Mouse (Mus musculus): Measurements from ENCODE around the gene Polr3e. TPM values are rescaled to one million over a fixed set of nuclear protein-coding genes. Genes with fewer than 3 reads are reported as not detected.
"Not testable (repeated sequence)": the region's sequence is repeated elsewhere in the genome, so short reads cannot be mapped to it uniquely, and the experiment has no call there.

Gene Polr3e
- total RNA-seq, 2 experiments from 2014 or later = 25.2 TPM

- no peak for DNase-seq (ENCODE audit: low spot score in 2 of 2)
Measured at GRCm38 (mm10) chr7:120901701-120902100, 15.8 kb upstream of the Polr3e start.

GRCm38 (mm10) chr7:120902931-120903330, 14.6 kb upstream of the Polr3e start:
- intact Hi-C loops (cut with DNase I) = no loop called here
- DNase-seq (ENCODE audit: low spot score in 2 of 2) = no peak

More at GRCm38 (mm10) chr7:120901701-120902100, 15.8 kb upstream of the Polr3e start:
- intact Hi-C loops (cut with DNase I) = no loop called here

- intact Hi-C loops (cut with DNase I) = loop anchor here (10.0 kb wide), 1 partner anchor 235 kb away; the partner anchor contains the start of genes Mosmo and Pdzd9
- DNase-seq (ENCODE audit: low spot score in 2 of 2) = not testable (repeated sequence)
Measured at GRCm38 (mm10) chr7:120910172-120910571, 7.4 kb upstream of the Polr3e start.

- intact Hi-C loops (cut with DNase I) = loop anchor here (10.0 kb wide), 1 partner anchor 236 kb away; the partner anchor contains the start of genes Mosmo and Pdzd9
- not testable (repeated sequence) for DNase-seq (ENCODE audit: low spot score in 2 of 2)
Measured at GRCm38 (mm10) chr7:120911268-120911667, 6.3 kb upstream of the Polr3e start.

- DNase-seq (ENCODE audit: low spot score in 2 of 2) = no peak
- intact Hi-C loops (cut with DNase I) = loop anchor here (10.0 kb wide), 1 partner anchor 239 kb away; the partner anchor contains the start of genes Mosmo and Pdzd9
Measured at GRCm38 (mm10) chr7:120913332-120913731, 4.2 kb upstream of the Polr3e start.

- no peak for DNase-seq (ENCODE audit: low spot score in 2 of 2)
- intact Hi-C loops (cut with DNase I) = loop anchor here (2.0 to 10.0 kb wide), 3 partner anchors 74 to 279 kb away; partner anchors contain the start of genes Eef2k, Mosmo, Pdzd9 and Uqcrc2
Measured at GRCm38 (mm10) chr7:120916262-120916875, 1.2 kb upstream of the Polr3e start.

- intact Hi-C loops (cut with DNase I) = loop anchor here (1.0 to 10.0 kb wide), 4 partner anchors 74 to 280 kb away; partner anchors contain the start of genes Eef2k, Mosmo, Pdzd9 and Uqcrc2
- no peak for DNase-seq (ENCODE audit: low spot score in 2 of 2)
Measured at GRCm38 (mm10) chr7:120917279-120917591, 309 bp upstream of the Polr3e start.

GRCm38 (mm10) chr7:120918526-120918962, 1.0 kb downstream of the Polr3e start:
- DNase-seq (ENCODE audit: low spot score in 2 of 2) = peak; percentile 72 to 85
- intact Hi-C loops (cut with DNase I) = loop anchor here (5.0 to 10.0 kb wide), 2 partner anchors 244 to 281 kb away; partner anchors contain the start of genes Mosmo, Pdzd9 and Uqcrc2

- no peak for DNase-seq (ENCODE audit: low spot score in 2 of 2)
- intact Hi-C loops (cut with DNase I) = no loop called here
Measured at GRCm38 (mm10) chr7:120933110-120933509, 15.6 kb downstream of the Polr3e start.

- DNase-seq (ENCODE audit: low spot score in 2 of 2) = no peak
- intact Hi-C loops (cut with DNase I) = loop anchor here (1.0 to 2.0 kb wide), 2 partner anchors 131 to 187 kb away; no protein-coding TSS in a partner anchor
Measured at GRCm38 (mm10) chr7:120933680-120934195, 16.2 kb downstream of the Polr3e start.

- peak; percentile 35 to 70 for DNase-seq (ENCODE audit: low spot score in 2 of 2)
- intact Hi-C loops (cut with DNase I) = loop anchor here (1.0 to 2.0 kb wide), 2 partner anchors 130 to 186 kb away; no protein-coding TSS in a partner anchor
Measured at GRCm38 (mm10) chr7:120934716-120935115, 17.2 kb downstream of the Polr3e start.

GRCm38 (mm10) chr7:120936522-120936921, 19.0 kb downstream of the Polr3e start:
- intact Hi-C loops (cut with DNase I) = no loop called here
- peak in 1 of 2 experiments; percentile 77 for DNase-seq (ENCODE audit: low spot score in 2 of 2)

- no peak for DNase-seq (ENCODE audit: low spot score in 2 of 2)
- intact Hi-C loops (cut with DNase I) = no loop called here
Measured at GRCm38 (mm10) chr7:120938206-120938605, 20.7 kb downstream of the Polr3e start.

GRCm38 (mm10) chr7:120940343-120940742, 22.8 kb downstream of the Polr3e start:
- intact Hi-C loops (cut with DNase I) = no loop called here
- DNase-seq (ENCODE audit: low spot score in 2 of 2) = peak in 1 of 2 experiments; percentile 26

GRCm38 (mm10) chr7:120941214-120941613, 23.7 kb downstream of the Polr3e start:
- intact Hi-C loops (cut with DNase I) = no loop called here
- DNase-seq (ENCODE audit: low spot score in 2 of 2) = no peak

GRCm38 (mm10) chr7:120942506-120942905, 25.0 kb downstream of the Polr3e start:
- no peak for DNase-seq (ENCODE audit: low spot score in 2 of 2)
- intact Hi-C loops (cut with DNase I) = no loop called here

GRCm38 (mm10) chr7:120943936-120944509, 26.5 kb downstream of the Polr3e start:
- peak in 1 of 2 experiments; percentile 42 for DNase-seq (ENCODE audit: low spot score in 2 of 2)
- intact Hi-C loops (cut with DNase I) = no loop called here

- DNase-seq (ENCODE audit: low spot score in 2 of 2); intact Hi-C loops (cut with DNase I): not testable (repeated sequence)
Measured at GRCm38 (mm10) chr7:120953591-120953990, 36.0 kb downstream of the Polr3e start.

GRCm38 (mm10) chr7:120960116-120960515, 42.6 kb downstream of the Polr3e start:
- intact Hi-C loops (cut with DNase I) = no loop called here
- no peak for DNase-seq (ENCODE audit: low spot score in 2 of 2)

GRCm38 (mm10) chr7:120960601-120961000, 43.1 kb downstream of the Polr3e start:
- no peak for DNase-seq (ENCODE audit: low spot score in 2 of 2)
- intact Hi-C loops (cut with DNase I) = no loop called here

Data from left cerebral cortex, postnatal 25 days (tissue).